Mouse (Mus musculus): ENCODE results near the gene Efna5. TPM values are rescaled to one million over a fixed set of nuclear protein-coding genes. Genes with fewer than 3 reads are reported as not detected.

Gene Efna5
- total RNA-seq, 2 experiments from 2014 or later, result not detected

DNA sequence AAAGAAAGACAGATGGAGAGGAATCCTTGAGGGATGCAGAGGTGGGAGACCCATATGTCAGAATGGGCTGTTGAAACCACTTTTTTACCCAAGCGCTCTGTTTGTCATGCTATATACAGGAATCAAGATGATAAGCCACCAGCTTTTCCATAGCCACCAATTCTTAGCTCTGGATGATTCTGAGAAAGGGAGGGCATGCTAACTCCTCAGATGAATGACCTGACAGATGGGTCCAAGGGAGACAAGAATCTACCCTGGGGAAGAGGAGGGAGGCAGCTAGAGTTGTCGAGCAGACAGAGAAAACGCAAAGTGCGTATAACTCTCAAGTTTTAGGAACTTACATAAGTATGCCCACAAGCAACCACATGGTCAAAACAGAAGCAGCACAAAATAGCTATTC lies 126.5 kb downstream of the Efna5 start:
- ATAC-seq (replicated peaks; ENCODE audit: poor library complexity, severe bottlenecking), result no peak

GRCm38 (mm10) chr17:62752381-62752889 lies 128.7 kb downstream of the Efna5 start:
- no peak for ATAC-seq (replicated peaks; ENCODE audit: poor library complexity, severe bottlenecking)

- ATAC-seq (replicated peaks; ENCODE audit: poor library complexity, severe bottlenecking), result no peak
Observed at GRCm38 (mm10) chr17:62750647-62751046, 130.5 kb downstream of the Efna5 start.

DNA sequence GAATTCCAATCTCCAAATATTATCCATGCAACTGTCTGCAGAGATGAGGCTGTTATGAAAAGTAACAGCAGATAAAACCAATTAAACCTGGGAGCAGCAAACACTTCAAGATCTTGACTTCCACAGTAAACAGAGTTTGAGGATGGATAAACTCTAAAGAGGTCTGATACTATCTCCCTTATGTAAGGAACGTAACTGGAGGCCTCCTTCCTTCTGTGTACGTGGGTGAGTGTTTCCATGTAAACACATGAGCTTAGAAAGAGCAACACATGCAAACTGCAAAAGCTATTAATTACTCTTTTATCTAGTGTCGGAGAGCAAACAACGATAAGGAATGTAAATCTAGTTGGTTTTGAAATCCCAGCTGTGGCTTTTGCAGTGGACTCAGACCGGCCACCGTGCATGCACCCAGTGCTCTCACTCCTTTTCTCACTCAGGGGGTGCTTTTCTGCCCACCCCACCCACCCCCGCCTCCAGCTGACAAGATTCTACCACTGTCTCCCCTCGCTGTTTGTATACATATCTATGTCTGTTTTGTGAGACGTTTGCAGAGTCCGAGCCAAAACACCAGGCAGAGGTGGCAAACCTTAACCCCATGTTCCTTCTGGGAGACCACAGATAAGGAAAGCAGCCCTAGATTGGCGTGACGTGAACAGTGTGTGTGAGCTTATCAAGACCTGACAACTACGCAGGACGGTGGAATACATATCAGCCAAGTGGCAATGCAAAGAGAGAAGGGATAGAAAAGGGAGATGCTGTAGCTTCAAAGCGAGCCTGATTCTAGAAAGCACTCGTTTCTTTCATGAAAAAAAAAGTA lies 132.1 kb downstream of the Efna5 start:
- ATAC-seq (replicated peaks; ENCODE audit: poor library complexity, severe bottlenecking), result no peak

GRCm38 (mm10) chr17:62747381-62747780 lies 133.7 kb downstream of the Efna5 start:
- no peak for ATAC-seq (replicated peaks; ENCODE audit: poor library complexity, severe bottlenecking)

DNA sequence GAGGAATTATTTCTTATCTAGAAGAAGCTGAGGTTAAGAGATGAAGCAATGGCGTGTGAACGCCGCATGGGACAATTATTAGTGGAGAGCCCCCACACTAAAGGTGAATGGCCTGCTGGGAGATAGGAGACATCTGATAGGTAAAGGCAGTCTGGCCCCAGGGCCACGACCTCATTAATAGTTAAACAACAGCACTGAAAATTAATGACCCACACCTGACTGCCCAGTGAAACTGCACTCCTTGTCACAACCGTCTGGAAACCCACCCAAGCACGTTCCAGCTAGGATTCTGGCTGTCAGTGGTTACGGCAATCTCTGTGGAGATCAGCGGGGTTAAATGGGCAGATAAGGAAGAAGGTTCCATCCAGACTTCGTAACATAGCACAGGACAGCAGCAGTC lies 134.3 kb downstream of the Efna5 start:
- ATAC-seq (replicated peaks; ENCODE audit: poor library complexity, severe bottlenecking), result no peak

DNA sequence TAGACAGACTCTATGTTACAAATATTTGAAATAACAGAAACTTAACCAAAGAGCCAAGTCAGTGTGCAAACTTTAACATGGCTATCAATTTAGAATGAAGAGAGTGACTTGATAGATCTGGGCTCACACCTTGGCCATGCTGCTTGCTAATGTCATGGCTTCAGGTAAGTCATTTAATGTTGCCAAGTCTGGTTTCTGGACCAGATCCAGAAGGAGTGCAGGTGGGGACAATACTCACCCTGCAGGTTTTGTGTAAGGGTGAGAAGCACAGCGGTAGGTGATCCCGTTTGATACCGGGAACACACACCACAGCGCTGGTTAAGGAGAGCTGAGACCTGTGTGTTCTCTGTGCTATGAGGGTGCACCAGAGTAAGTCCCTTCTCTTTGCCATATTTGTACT lies 135.8 kb downstream of the Efna5 start:
- ATAC-seq (replicated peaks; ENCODE audit: poor library complexity, severe bottlenecking), result no peak

GRCm38 (mm10) chr17:62744239-62744638 lies 136.9 kb downstream of the Efna5 start:
- no peak for ATAC-seq (replicated peaks; ENCODE audit: poor library complexity, severe bottlenecking)

- no peak for ATAC-seq (replicated peaks; ENCODE audit: poor library complexity, severe bottlenecking)
Observed at GRCm38 (mm10) chr17:62741702-62742101, 139.4 kb downstream of the Efna5 start.

- ATAC-seq (replicated peaks; ENCODE audit: poor library complexity, severe bottlenecking), result no peak
Observed at GRCm38 (mm10) chr17:62741020-62741419, 140.1 kb downstream of the Efna5 start.

GRCm38 (mm10) chr17:62739993-62740392 lies 141.1 kb downstream of the Efna5 start:
- ATAC-seq (replicated peaks; ENCODE audit: poor library complexity, severe bottlenecking), result no peak

- ATAC-seq (replicated peaks; ENCODE audit: poor library complexity, severe bottlenecking), result no peak; the same call in 1 of the 2 replicates
Observed at GRCm38 (mm10) chr17:62737404-62737803, 143.7 kb downstream of the Efna5 start.

DNA sequence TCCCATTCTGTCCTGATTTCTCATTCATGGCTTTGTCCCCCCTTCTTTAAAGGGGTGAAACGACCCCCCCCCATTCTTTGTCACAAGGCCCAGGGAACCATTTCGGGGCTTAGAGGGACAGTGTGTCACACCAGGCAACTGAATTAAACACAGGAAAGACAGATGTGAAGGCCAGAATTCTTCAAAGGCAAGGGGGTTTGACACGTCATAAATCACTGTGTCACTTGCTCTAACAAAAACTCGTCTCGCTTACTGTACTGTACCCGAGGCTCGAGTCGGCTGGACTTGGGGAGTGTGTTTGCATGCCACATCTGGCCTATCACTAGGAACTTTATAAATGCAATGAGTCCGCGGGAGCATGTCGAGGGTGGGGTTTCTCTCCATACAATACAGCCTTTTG lies 145.2 kb downstream of the Efna5 start:
- no peak for ATAC-seq (replicated peaks; ENCODE audit: poor library complexity, severe bottlenecking)

GRCm38 (mm10) chr17:62734901-62735300 lies 146.2 kb downstream of the Efna5 start:
- ATAC-seq (replicated peaks; ENCODE audit: poor library complexity, severe bottlenecking), result no peak

DNA sequence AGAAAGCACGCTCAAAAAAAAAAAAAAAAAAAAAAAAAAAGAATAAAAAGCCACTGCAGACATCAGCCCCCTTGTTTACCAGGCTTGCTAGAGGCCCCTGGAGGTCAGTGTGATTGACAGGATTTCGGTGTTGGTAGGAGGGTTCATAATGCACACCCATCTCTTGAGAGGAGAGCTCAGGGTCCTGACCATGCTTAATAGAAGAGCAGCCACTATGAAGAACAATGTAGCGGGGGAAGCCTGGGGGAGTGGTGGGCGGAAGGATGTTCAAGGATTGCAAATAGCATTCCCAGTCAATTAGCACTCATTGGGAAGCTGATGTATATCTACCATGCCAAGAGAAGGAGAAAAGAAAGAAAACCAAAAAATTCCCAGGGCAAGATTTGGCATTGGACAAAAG lies 147.1 kb downstream of the Efna5 start:
- no peak for ATAC-seq (replicated peaks; ENCODE audit: poor library complexity, severe bottlenecking)

GRCm38 (mm10) chr17:62729754-62730470 lies 151.2 kb downstream of the Efna5 start:
- no peak for ATAC-seq (replicated peaks; ENCODE audit: poor library complexity, severe bottlenecking)

- ATAC-seq (replicated peaks; ENCODE audit: poor library complexity, severe bottlenecking), result no peak
Observed at GRCm38 (mm10) chr17:62728142-62728917, 152.8 kb downstream of the Efna5 start.

DNA sequence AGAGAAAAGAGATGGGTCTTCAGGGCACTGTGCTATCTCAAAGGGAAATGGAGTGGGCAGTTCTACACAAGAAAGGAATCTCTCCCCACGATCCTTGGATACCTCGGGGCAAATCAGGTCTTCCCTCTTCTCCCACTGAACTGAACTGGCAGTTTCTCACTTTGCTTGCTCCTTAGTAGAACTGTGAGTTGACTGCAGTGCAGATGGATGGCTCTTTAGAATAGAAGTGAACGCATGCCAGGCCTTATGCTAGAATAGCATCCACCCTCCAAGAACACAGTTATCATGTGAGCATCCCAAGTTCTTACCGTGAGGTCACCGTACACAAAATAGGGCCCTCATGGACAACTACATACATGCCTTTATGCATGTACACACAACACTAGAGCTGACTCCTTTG lies 155.0 kb downstream of the Efna5 start:
- ATAC-seq (replicated peaks; ENCODE audit: poor library complexity, severe bottlenecking), result no peak

- no peak for ATAC-seq (replicated peaks; ENCODE audit: poor library complexity, severe bottlenecking)
Observed at GRCm38 (mm10) chr17:62722962-62723361, 158.2 kb downstream of the Efna5 start.

- no peak for ATAC-seq (replicated peaks; ENCODE audit: poor library complexity, severe bottlenecking)
Observed at GRCm38 (mm10) chr17:62721595-62721994, 159.5 kb downstream of the Efna5 start.
